ENCODE assay signal across 15 mouse cellular contexts in genomic region chr6:86665560-86666307, GRCm38 (mm10). TPM values are rescaled to one million over a fixed set of nuclear protein-coding genes. Genes with fewer than 3 reads are reported as not detected.
DNase-seq lines count a peak whose midpoint lies in the region; ATAC-seq and TF ChIP-seq lines count a peak whose summit lies in the region.
"Had no signal": no experiment of that assay in that cellular context is flagged by ENCODE, and none has a peak within 500 bp of the region (broad histone marks: within the 10 kb centered on the region; RNA-seq: fewer than 3 reads in every experiment).

No protein-coding gene starts in this region.

- 75% methylated on average over 17 of the region's 17 CpGs for WGBS in liver, adult 2 months
- WGBS in kidney, postnatal 0 days, result 57% methylated on average over 17 of the region's 17 CpGs
- 86% methylated on average over 17 of the region's 17 CpGs for WGBS in hindbrain, embryonic 16.5 days

- intact Hi-C loops in left cerebral cortex, postnatal 25 days (cut with DNase I), result loop anchor here (5.0 kb wide), 1 partner anchor 118 kb away; no protein-coding TSS in a partner anchor

- no peak overlapping the region for H3K9ac ChIP-seq in liver, adult 2 months (ENCODE audit: low read depth, low read length)
- H3K9ac ChIP-seq in kidney, postnatal 0 days (ENCODE audit: low read depth, low read length), result no peak overlapping the region
- H3K9ac ChIP-seq in hindbrain, embryonic 16.5 days (ENCODE audit: low read depth, low read length), result no peak overlapping the region
- H3K9ac ChIP-seq: embryonic facial prominence, embryonic 12.5 days; heart, embryonic 15.5 days; lung, embryonic 14.5 days had no signal

- no peaks in the 10 kb centered on the region for H3K9me3 ChIP-seq in kidney, postnatal 0 days (replicated peaks; ENCODE audit: low read length)
- no peaks in the 10 kb centered on the region for H3K9me3 ChIP-seq in hindbrain, embryonic 16.5 days (ENCODE audit: control insufficient read depth, low read length)
- H3K9me3 ChIP-seq: embryonic facial prominence, embryonic 12.5 days; forebrain, embryonic 13.5 days; heart, embryonic 15.5 days had no signal

- H3K4me3 ChIP-seq in liver, adult 2 months (ENCODE audit: insufficient read depth, low read depth, low read length), result no peak overlapping the region
- H3K4me3 ChIP-seq in kidney, postnatal 0 days (replicated peaks; ENCODE audit: low read depth, low read length), result no peak overlapping the region
- H3K4me3 ChIP-seq in hindbrain, embryonic 16.5 days (ENCODE audit: low read length), result no peak overlapping the region
- H3K4me3 ChIP-seq: embryonic facial prominence, embryonic 12.5 days; forebrain, embryonic 13.5 days; heart, embryonic 15.5 days had no signal

- H3K36me3 ChIP-seq in liver, adult 2 months (ENCODE audit: control insufficient read depth, insufficient read depth, low read length), result peaks cover 8% of the 10 kb centered on the region; the same call in 1 of the 2 replicates
- peaks cover 12% of the 10 kb centered on the region for H3K36me3 ChIP-seq in kidney, postnatal 0 days (ENCODE audit: insufficient read depth, low read length)
- peaks cover 10% of the 10 kb centered on the region for H3K36me3 ChIP-seq in hindbrain, embryonic 16.5 days (ENCODE audit: control insufficient read depth, insufficient read depth, low read length)

- H3K4me1 ChIP-seq in liver, adult 2 months (ENCODE audit: control insufficient read depth, insufficient read depth, low read length), result peaks cover 12% of the 10 kb centered on the region
- peaks cover 11% of the 10 kb centered on the region; the same call in 1 of the 2 replicates for H3K4me1 ChIP-seq in kidney, postnatal 0 days (replicated peaks; ENCODE audit: insufficient read depth, low read length)
- peaks cover 24% of the 10 kb centered on the region for H3K4me1 ChIP-seq in hindbrain, embryonic 16.5 days (ENCODE audit: control insufficient read depth, insufficient read depth, low read depth, low read length)

- H3K27me3 ChIP-seq in liver, adult 2 months (ENCODE audit: control insufficient read depth, insufficient read depth, low read length), result no peaks in the 10 kb centered on the region
- H3K27me3 ChIP-seq in kidney, postnatal 0 days (ENCODE audit: insufficient read depth, low read length), result no peaks in the 10 kb centered on the region
- H3K27me3 ChIP-seq in hindbrain, embryonic 16.5 days (replicated peaks; ENCODE audit: control insufficient read depth, insufficient read depth, low read length), result no peaks in the 10 kb centered on the region
- H3K27me3 ChIP-seq: embryonic facial prominence, embryonic 12.5 days; forebrain, embryonic 13.5 days; heart, embryonic 15.5 days had no signal

- peak overlapping the region; percentile 7; the same call in 1 of the 2 replicates for H3K4me2 ChIP-seq in kidney, postnatal 0 days (ENCODE audit: low read length)
- no peak overlapping the region for H3K4me2 ChIP-seq in hindbrain, embryonic 16.5 days (ENCODE audit: low read length)
- H3K4me2 ChIP-seq: embryonic facial prominence, embryonic 12.5 days; heart, embryonic 15.5 days; lung, embryonic 14.5 days had no signal

- H3K27ac ChIP-seq in liver, adult 2 months (replicated peaks; ENCODE audit: insufficient read depth, low read depth, low read length), result no peak overlapping the region
- no peak overlapping the region for H3K27ac ChIP-seq in kidney, postnatal 0 days
- H3K27ac ChIP-seq in hindbrain, embryonic 16.5 days (ENCODE audit: low read depth, low read length), result no peak overlapping the region
- H3K27ac ChIP-seq: embryonic facial prominence, embryonic 12.5 days; forebrain, embryonic 13.5 days; heart, embryonic 15.5 days had no signal

- no peak for TF ChIP-seq CTCF in liver, adult 2 months (IDR thresholded peaks at IDR 0.05; ENCODE audit: low read depth, low read length)
- TF ChIP-seq CTCF in kidney, postnatal 0 days (IDR thresholded peaks at IDR 0.05; ENCODE audit: low read depth), result no peak

- H3K79me2 ChIP-seq in liver, adult 2 months (ENCODE audit: control insufficient read depth, insufficient read depth, low read length), result peaks cover 4% of the 10 kb centered on the region; the same call in 1 of the 2 replicates

- peak; percentile 17 for DNase-seq in liver, adult 2 months (ENCODE audit: extremely low read depth, low read depth, low spot score)
- DNase-seq in liver, result no peak
- peak; percentile 74 for DNase-seq in MEL-GATA-1-ER (ENCODE audit: extremely low read depth, low read depth)
- no peak for DNase-seq in kidney, postnatal 0 days (ENCODE audit: low spot score)
- DNase-seq in left cerebral cortex, postnatal 25 days (ENCODE audit: low spot score in 2 of 2), result no peak
- DNase-seq in thymus, postnatal 36 days, result no peak
- DNase-seq: cerebellum, adult 9-11 months; lung, embryonic 14.5 days had no signal

- TF ChIP-seq POLR2A in liver, adult 2 months (IDR thresholded peaks at IDR 0.05; ENCODE audit: extremely low read depth, insufficient read depth, low read length), result no peak

- no peak for ATAC-seq in kidney, postnatal 0 days (replicated peaks; ENCODE audit: low FRiP score, low read depth)
- 0 out of 2 replicates have a peak, but pooled peaks have one; percentile 8 for ATAC-seq in megakaryocyte, adult 5-6 weeks (ENCODE audit: poor library complexity, severe bottlenecking)
- ATAC-seq in hindbrain, embryonic 16.5 days, result no peak
- ATAC-seq: forebrain, embryonic 13.5 days; midbrain, embryonic 16.5 days had no signal

RNA-seq across cellular contexts. Expression of gene Mxd1, which starts 3.2 kb away (rescaled TPM):
- 2.0 and 2.6 TPM in 2 replicates for total RNA-seq in liver, adult 2 months (2014; rRNA removed)
- 2.7 and 2.8 TPM in 2 replicates for polyA plus RNA-seq in liver, adult 2 months (2012; rRNA removed)
- 6.4 and 7.7 TPM in 2 replicates for polyA plus RNA-seq in kidney, postnatal 0 days (2015; fragmentation: Nextera tagmentation; extraction: Ambion mirVana)
- total RNA-seq in megakaryocyte, adult 5-6 weeks (2015), result 70.4 and 76.0 TPM in 2 replicates
- total RNA-seq in megakaryocyte, adult 5-6 weeks (2017), result 87.1 and 120 TPM in 2 replicates
- polyA plus RNA-seq in hindbrain, embryonic 16.5 days (2015; fragmentation: Nextera tagmentation; extraction: Ambion mirVana), result 16.1 and 19.1 TPM in 2 replicates
- total RNA-seq in left cerebral cortex, postnatal 25 days (2021), result 10 to 100 TPM; 22.2 to 29.9 TPM

RNA-seq across cellular contexts. Expression of gene Snrnp27, which starts 18.6 kb away (rescaled TPM):
- total RNA-seq in liver, adult 2 months (2014; rRNA removed), result 14.3 and 18.7 TPM in 2 replicates
- 6.6 and 8.6 TPM in 2 replicates for polyA plus RNA-seq in liver, adult 2 months (2012; rRNA removed)
- polyA plus RNA-seq in kidney, postnatal 0 days (2015; fragmentation: Nextera tagmentation; extraction: Ambion mirVana), result 120 and 123 TPM in 2 replicates
- total RNA-seq in megakaryocyte, adult 5-6 weeks (2015), result 81.4 and 81.9 TPM in 2 replicates
- 100 and 101 TPM in 2 replicates for total RNA-seq in megakaryocyte, adult 5-6 weeks (2017)
- 81.3 and 81.5 TPM in 2 replicates for polyA plus RNA-seq in hindbrain, embryonic 16.5 days (2015; fragmentation: Nextera tagmentation; extraction: Ambion mirVana)
- 10 to 100 TPM; 57.6 to 58.1 TPM for total RNA-seq in left cerebral cortex, postnatal 25 days (2021)

RNA-seq across cellular contexts. Expression of gene Asprv1, which starts 37.8 kb away (rescaled TPM):
- total RNA-seq in liver, adult 2 months (2014; rRNA removed), result not detected in 2 replicates
- polyA plus RNA-seq in liver, adult 2 months (2012; rRNA removed), result 0.07 and 0.10 TPM in 2 replicates
- 1.7 and 1.8 TPM in 2 replicates for polyA plus RNA-seq in kidney, postnatal 0 days (2015; fragmentation: Nextera tagmentation; extraction: Ambion mirVana)
- total RNA-seq in megakaryocyte, adult 5-6 weeks (2015), result 13.5 and 16.8 TPM in 2 replicates
- 12.1 and 19.1 TPM in 2 replicates for total RNA-seq in megakaryocyte, adult 5-6 weeks (2017)
- 0.62 and 0.70 TPM in 2 replicates for polyA plus RNA-seq in hindbrain, embryonic 16.5 days (2015; fragmentation: Nextera tagmentation; extraction: Ambion mirVana)
- total RNA-seq in left cerebral cortex, postnatal 25 days (2021), result 1 to 10 TPM; 1.1 to 2.3 TPM
- total RNA-seq: gastrocnemius, adult 8-10 months had no signal

Comparison
In these comparisons a context has a peak if more than half of its experiments do, and no peak if none do; other contexts are left out.
1. DNase-seq: peak in liver, adult 2 months (single experiment) and MEL-GATA-1-ER (single experiment); none in liver (single experiment), kidney, postnatal 0 days (single experiment), left cerebral cortex, postnatal 25 days (0 of 2) and thymus, postnatal 36 days (0 of 2).